Mouse (Mus musculus): ENCODE measurements around the gene Mrpl1.

- TF ChIP-seq CTCF (IDR thresholded peaks at IDR 0.05; ENCODE audit: low read depth, low read length) = no peak
- TF ChIP-seq GATA1 (IDR thresholded peaks at IDR 0.05; ENCODE audit: borderline replicate concordance, low read length) = no peak
- TF ChIP-seq TAL1 (conservative IDR thresholded peaks at IDR 0.05; ENCODE audit: low read depth, low read length) = no peak
- no peak for TF ChIP-seq GATA2 (IDR thresholded peaks at IDR 0.05; ENCODE audit: borderline replicate concordance, low read depth, low read length)
These were observed 9.0 kb upstream of the Mrpl1 start for GRCm38 (mm10) chr5:96200269-96200668.
